Mouse (Mus musculus): ENCODE measurements around the gene Trim54. TPM values are rescaled to one million over a fixed set of nuclear protein-coding genes. Genes with fewer than 3 reads are reported as not detected.

Trim54 gene
- polyA plus RNA-seq, 1 experiment = 6.5 TPM

DNA sequence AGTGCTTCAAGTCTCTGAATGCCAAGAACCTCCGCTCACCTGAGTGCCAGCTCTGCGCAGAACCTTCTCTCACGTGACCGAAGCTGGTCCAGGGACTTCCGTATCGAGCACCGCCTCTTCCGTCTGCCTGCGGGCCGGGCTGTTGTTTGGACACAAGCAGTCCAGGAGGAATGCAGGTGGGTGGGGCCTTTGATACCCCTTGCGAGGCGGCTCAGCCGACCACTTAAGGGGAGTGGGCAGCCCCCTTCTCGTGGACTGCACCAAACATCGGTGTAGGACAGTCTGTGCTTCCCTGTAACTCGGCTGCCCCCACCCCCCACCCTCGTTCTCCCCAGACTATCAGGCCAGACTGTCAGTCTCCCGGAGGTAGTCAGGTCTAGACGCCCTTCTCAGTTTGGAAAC is 37.6 kb downstream of the Trim54 start, which contains the start of gene Mpv17:
Gene Mpv17 (minus strand): TSS at position 100 of the 402 bp plus-strand sequence.
- Histone ChIP-seq H3K4me3 (ENCODE audit: insufficient read depth, poor library complexity, severe bottlenecking) (peak within 1 kb of the TSS; percentile 27), H3K79me2 (ENCODE audit: control insufficient read depth, insufficient read depth) (no peaks in the 10 kb centered on the region), H3K27me3 (ENCODE audit: control insufficient read depth, insufficient read depth, insufficient read length) (no peaks in the 10 kb centered on the region), H3ac (ENCODE audit: control insufficient read depth, insufficient read length, low read depth) (peak within 1 kb of the TSS; percentile 63), H3K79me3 (ENCODE audit: low read depth) (no peaks in the 10 kb centered on the region), H3K36me3 (ENCODE audit: control insufficient read depth, insufficient read depth) (peaks cover 46% of the 10 kb centered on the region)
- peak; percentile 95 for TF ChIP-seq USF1 (IDR thresholded peaks at IDR 0.05; ENCODE audit: low read depth)
- TF ChIP-seq CEBPB (IDR thresholded peaks at IDR 0.05; ENCODE audit: low read depth) = no peak

DNA sequence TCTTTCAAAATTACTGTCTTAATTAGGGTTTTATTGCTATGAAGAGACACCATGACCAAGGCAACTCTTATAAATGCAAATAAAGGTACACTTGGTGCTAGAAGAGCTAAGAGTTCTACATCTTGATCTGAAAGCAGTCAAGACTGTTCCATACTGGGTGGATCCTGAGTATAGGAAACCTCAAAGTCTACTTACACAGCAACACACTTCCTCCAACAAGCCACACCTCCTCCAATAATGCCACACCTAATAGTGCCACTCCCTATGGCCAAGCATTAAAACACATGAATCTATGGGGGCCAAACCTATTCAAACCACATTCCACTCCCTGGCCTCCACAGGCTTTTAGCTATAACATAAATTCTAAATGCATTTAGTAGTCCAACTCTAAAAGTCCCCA is 46.0 kb downstream of the Trim54 start:
- H3K27me3 ChIP-seq (ENCODE audit: control insufficient read depth, insufficient read depth, insufficient read length) = no peaks in the 10 kb centered on the region
- H3K36me3 ChIP-seq (ENCODE audit: control insufficient read depth, insufficient read depth) = peaks cover 96% of the 10 kb centered on the region
- no peak overlapping the region for H3ac ChIP-seq (ENCODE audit: control insufficient read depth, insufficient read length, low read depth)

GRCm38 (mm10) chr5:31164878-31165277 is 48.4 kb downstream of the Trim54 start:
- H3K4me3 ChIP-seq (ENCODE audit: insufficient read depth, poor library complexity, severe bottlenecking) = no peak overlapping the region
- no peaks in the 10 kb centered on the region for H3K79me2 ChIP-seq (ENCODE audit: control insufficient read depth, insufficient read depth)
- no peaks in the 10 kb centered on the region for H3K27me3 ChIP-seq (ENCODE audit: control insufficient read depth, insufficient read depth, insufficient read length)
- no peak overlapping the region for H3ac ChIP-seq (ENCODE audit: control insufficient read depth, insufficient read length, low read depth)
- H3K79me3 ChIP-seq (ENCODE audit: low read depth) = no peaks in the 10 kb centered on the region
- no peak for TF ChIP-seq MYOD1 (IDR thresholded peaks at IDR 0.05; ENCODE audit: control insufficient read depth, insufficient read length, low read depth)
- no peak for TF ChIP-seq FOSL1 (IDR thresholded peaks at IDR 0.05; ENCODE audit: insufficient read depth, low read length, poor library complexity, severe bottlenecking)
- no peak for TF ChIP-seq MYOG (IDR thresholded peaks at IDR 0.05; ENCODE audit: control insufficient read depth, extremely low read depth, insufficient read length)
- no peak for TF ChIP-seq CEBPB (IDR thresholded peaks at IDR 0.05; ENCODE audit: low read depth)
- no peak for TF ChIP-seq CTCF (IDR thresholded peaks at IDR 0.05; ENCODE audit: control insufficient read depth, insufficient read depth, insufficient read length)
- TF ChIP-seq MAX (IDR thresholded peaks at IDR 0.05) = no peak
- TF ChIP-seq USF1 (IDR thresholded peaks at IDR 0.05; ENCODE audit: low read depth) = no peak
- peaks cover 93% of the 10 kb centered on the region for H3K36me3 ChIP-seq (ENCODE audit: control insufficient read depth, insufficient read depth)

More for the DNA sequence above, 46.0 kb downstream of the Trim54 start:
- no peak overlapping the region for H3K4me3 ChIP-seq (ENCODE audit: insufficient read depth, poor library complexity, severe bottlenecking)
- H3K79me3 ChIP-seq (ENCODE audit: low read depth) = no peaks in the 10 kb centered on the region
- no peaks in the 10 kb centered on the region for H3K79me2 ChIP-seq (ENCODE audit: control insufficient read depth, insufficient read depth)
- TF ChIP-seq CEBPB (IDR thresholded peaks at IDR 0.05; ENCODE audit: low read depth) = no peak
- TF ChIP-seq USF1 (IDR thresholded peaks at IDR 0.05; ENCODE audit: low read depth) = no peak
- no peak for TF ChIP-seq CTCF (IDR thresholded peaks at IDR 0.05; ENCODE audit: control insufficient read depth, insufficient read depth, insufficient read length)
- TF ChIP-seq MYOG (IDR thresholded peaks at IDR 0.05; ENCODE audit: control insufficient read depth, extremely low read depth, insufficient read length) = no peak
- TF ChIP-seq MYOD1 (IDR thresholded peaks at IDR 0.05; ENCODE audit: control insufficient read depth, insufficient read length, low read depth) = no peak

GRCm38 (mm10) chr5:31168630-31169029 is 52.1 kb downstream of the Trim54 start:
- peaks cover 93% of the 10 kb centered on the region for H3K36me3 ChIP-seq (ENCODE audit: control insufficient read depth, insufficient read depth)

DNA sequence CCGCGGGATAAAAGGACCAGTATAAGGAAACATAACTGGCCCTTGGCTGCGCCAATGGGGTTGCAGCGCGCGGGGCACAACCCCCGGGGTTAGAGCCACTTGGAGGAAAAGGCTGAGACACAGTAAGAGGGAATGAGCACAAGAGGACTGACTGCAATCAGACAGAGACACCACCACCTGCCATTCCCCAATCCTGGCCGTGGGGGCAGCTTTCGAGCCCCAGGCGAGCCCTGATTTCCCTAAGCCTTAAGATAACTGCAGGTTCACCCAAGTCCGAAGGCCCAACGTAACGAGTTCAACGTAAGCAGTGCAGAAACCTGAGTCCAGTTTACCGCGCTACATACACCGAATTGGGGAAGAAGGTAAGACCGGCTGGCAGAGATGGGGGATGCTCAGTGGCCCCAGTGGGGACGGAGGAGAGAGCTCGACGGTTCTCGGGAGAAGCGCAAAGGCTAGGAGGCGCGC is 62.8 kb downstream of the Trim54 start:
- Histone ChIP-seq H3K79me2 (ENCODE audit: control insufficient read depth, insufficient read depth) (peaks cover 69% of the 10 kb centered on the region), H3K4me3 (ENCODE audit: insufficient read depth, poor library complexity, severe bottlenecking) (peak overlapping the region; percentile 98), H3K27me3 (ENCODE audit: control insufficient read depth, insufficient read depth, insufficient read length) (no peaks in the 10 kb centered on the region), H3K79me3 (ENCODE audit: low read depth) (peaks cover 60% of the 10 kb centered on the region), H3K36me3 (ENCODE audit: control insufficient read depth, insufficient read depth) (peaks cover 17% of the 10 kb centered on the region), H3ac (ENCODE audit: control insufficient read depth, insufficient read length, low read depth) (peak overlapping the region; percentile 67)
- TF ChIP-seq MYOD1 (IDR thresholded peaks at IDR 0.05; ENCODE audit: control insufficient read depth, insufficient read length, low read depth) (no peak), MAX (IDR thresholded peaks at IDR 0.05) (no peak), MYOG (IDR thresholded peaks at IDR 0.05; ENCODE audit: control insufficient read depth, extremely low read depth, insufficient read length) (no peak), USF1 (IDR thresholded peaks at IDR 0.05; ENCODE audit: low read depth) (no peak), CEBPB (IDR thresholded peaks at IDR 0.05; ENCODE audit: low read depth) (no peak)

More at GRCm38 (mm10) chr5:31168630-31169029, 52.1 kb downstream of the Trim54 start:
- no peak overlapping the region for H3K4me3 ChIP-seq (ENCODE audit: insufficient read depth, poor library complexity, severe bottlenecking)
- no peaks in the 10 kb centered on the region for H3K79me3 ChIP-seq (ENCODE audit: low read depth)
- H3K79me2 ChIP-seq (ENCODE audit: control insufficient read depth, insufficient read depth) = peaks cover under 1% of the 10 kb centered on the region
- H3ac ChIP-seq (ENCODE audit: control insufficient read depth, insufficient read length, low read depth) = no peak overlapping the region
- H3K27me3 ChIP-seq (ENCODE audit: control insufficient read depth, insufficient read depth, insufficient read length) = no peaks in the 10 kb centered on the region
- no peak for TF ChIP-seq FOSL1 (IDR thresholded peaks at IDR 0.05; ENCODE audit: insufficient read depth, low read length, poor library complexity, severe bottlenecking)
- TF ChIP-seq CTCF (IDR thresholded peaks at IDR 0.05; ENCODE audit: control insufficient read depth, insufficient read depth, insufficient read length) = no peak

DNA sequence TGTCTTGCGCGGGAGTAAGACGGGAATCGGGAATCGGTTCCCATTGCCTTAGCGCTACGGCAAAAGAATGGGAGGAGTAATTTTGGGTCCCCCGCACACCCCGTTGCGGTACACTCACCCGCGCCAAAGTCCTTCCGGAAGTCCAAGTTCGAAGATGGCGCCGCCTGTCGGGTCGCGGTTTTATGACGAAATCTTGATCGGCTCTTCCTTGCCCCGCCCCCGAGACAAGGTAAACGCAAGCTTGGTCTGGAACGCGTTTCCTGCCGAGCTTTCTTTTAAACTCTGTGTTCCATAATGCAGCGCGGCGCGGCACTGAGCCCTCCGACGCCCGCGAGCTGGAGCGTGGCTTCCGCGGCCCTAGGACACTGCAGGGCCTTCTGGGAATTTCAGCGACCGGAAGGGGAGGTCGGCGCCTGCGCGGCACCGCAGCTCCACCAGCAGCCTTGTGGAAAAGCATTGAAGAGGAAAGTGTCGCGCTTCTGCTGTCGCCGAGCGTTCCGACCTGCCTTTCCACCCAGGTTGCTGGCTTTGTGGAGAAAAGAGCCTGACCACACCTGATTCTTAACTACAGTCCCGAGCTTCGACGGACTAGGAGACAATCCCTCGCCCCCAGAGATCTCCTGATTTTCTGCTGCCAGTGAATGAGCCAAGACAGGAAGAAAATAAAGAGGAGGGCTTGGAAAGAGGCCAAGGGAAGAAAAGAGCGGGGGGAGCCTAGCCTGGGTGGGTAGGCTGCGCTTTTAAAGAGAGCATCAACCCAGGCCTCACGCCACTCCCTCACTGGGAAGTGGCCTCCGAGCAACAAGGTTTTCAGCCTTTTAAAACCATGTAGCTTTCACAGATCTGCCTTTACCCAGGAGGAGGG is 63.5 kb downstream of the Trim54 start, which contains the start of the genes Gm29609 and Gtf3c2:
Gene Gm29609 (minus strand): TSS at position 146 of the 865 bp plus-strand sequence.
Gene Gtf3c2 (minus strand): TSS at position 379 of the 865 bp plus-strand sequence.
- Histone ChIP-seq H3K4me3 (ENCODE audit: insufficient read depth, poor library complexity, severe bottlenecking) (peak within 1 kb of the TSS; percentile 98), H3ac (ENCODE audit: control insufficient read depth, insufficient read length, low read depth) (peak within 1 kb of the TSS; percentile 67), H3K27me3 (ENCODE audit: control insufficient read depth, insufficient read depth, insufficient read length) (no peaks in the 10 kb centered on the region), H3K79me2 (ENCODE audit: control insufficient read depth, insufficient read depth) (peaks cover 63% of the 10 kb centered on the region), H3K36me3 (ENCODE audit: control insufficient read depth, insufficient read depth) (peaks cover 11% of the 10 kb centered on the region), H3K79me3 (ENCODE audit: low read depth) (peaks cover 53% of the 10 kb centered on the region)
- TF ChIP-seq USF1 (IDR thresholded peaks at IDR 0.05; ENCODE audit: low read depth) (no peak), MAX (IDR thresholded peaks at IDR 0.05) (no peak), CTCF (IDR thresholded peaks at IDR 0.05; ENCODE audit: control insufficient read depth, insufficient read depth, insufficient read length) (no peak), CEBPB (IDR thresholded peaks at IDR 0.05; ENCODE audit: low read depth) (no peak)

All from C2C12 (cell line).